Mouse (Mus musculus): ENCODE results near the gene Elf2. TPM values are rescaled to one million over a fixed set of nuclear protein-coding genes. Genes with fewer than 3 reads are reported as not detected.

Gene Elf2
- total and polyA plus RNA-seq, 3 experiments, result 31.2 to 41.2 (median 32.2) TPM

DNA sequence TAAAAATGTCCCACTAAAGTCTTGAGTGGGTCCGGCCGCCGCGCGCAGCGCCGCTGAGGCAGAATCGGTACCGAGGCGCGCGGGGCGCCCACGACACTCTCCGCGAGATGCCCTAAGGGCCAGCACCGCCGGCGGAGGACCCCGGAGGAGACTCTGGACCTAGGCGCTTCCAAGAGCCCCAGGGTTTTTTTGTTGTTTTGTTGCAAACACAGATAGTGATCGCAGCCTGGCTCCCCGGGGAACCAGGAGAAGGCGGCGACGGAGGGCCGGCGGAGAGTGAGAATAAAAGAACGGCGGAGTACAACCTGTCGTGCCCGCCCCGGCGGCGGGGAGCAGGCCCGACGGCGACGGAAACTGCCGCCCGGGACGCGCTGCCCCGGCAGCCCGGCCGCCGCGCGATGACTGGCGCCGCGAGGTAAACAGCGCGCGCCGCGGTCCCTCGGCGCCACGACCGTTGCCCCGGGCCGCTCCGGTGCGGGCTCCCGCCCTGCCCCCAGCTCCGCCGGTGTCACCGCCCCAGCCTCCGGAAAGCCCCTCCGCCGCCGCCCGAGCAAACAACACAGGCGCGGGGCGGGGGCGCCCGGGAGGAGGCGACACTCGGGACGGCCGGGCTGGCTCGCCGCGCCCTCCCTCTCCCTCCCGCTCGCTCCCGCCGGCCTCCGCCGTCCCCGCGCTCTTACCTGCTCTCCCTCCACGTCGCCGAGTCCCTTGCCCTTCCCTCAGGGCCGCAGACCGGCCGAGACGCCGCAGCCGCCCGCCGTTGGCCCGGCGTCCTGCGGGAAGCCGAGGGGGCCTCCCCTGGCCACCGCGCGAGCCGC, 520 bp downstream of the Elf2 start:
- Histone ChIP-seq H3K9me3 (replicated peaks; ENCODE audit: low read length) (peaks cover 15% of the 10 kb centered on the region), H3K36me3 (replicated peaks in 1 of 2; ENCODE audit: control insufficient read depth in 1 of 2, insufficient read depth in 1 of 2, low read length in 1 of 2) (no peaks in the 10 kb centered on the region), H3K27me3 (replicated peaks) (peaks cover 28% of the 10 kb centered on the region), H3K79me2 (replicated peaks; ENCODE audit: control insufficient read depth, extremely low read depth, insufficient read depth, poor library complexity, severe bottlenecking) (peaks cover 25% of the 10 kb centered on the region), H3K9ac (ENCODE audit: insufficient read depth, low read depth) (peak overlapping the region; percentile 82), H3K4me1 (ENCODE audit: control insufficient read depth in 1 of 2, insufficient read depth in 2 of 2) (peaks cover 0 to 22% of the 10 kb centered on the region in 2 experiments; a peak in 2 of 4 replicates), H3K4me2 (ENCODE audit: insufficient read depth, low read depth, poor library complexity, severe bottlenecking) (peak overlapping the region; percentile 85; the same call in 1 of the 2 replicates), H3K27ac (ENCODE audit: insufficient read depth, low read depth) (peak overlapping the region; percentile 79), H3K4me3 (replicated peaks in 1 of 3; ENCODE audit: low read depth in 2 of 3, low read length in 2 of 3, poor library complexity in 1 of 3) (peak overlapping the region; percentile 76 to 97 (median 78))
- DNase-seq (ENCODE audit: extremely low read depth), result no peak
- TF ChIP-seq SMC3 (IDR thresholded peaks at IDR 0.05; ENCODE audit: low read depth, low read length), result no peak
- no peak for TF ChIP-seq PAX5 (IDR thresholded peaks at IDR 0.05; ENCODE audit: low read length)
- no peak for TF ChIP-seq RCOR1 (conservative IDR thresholded peaks at IDR 0.05; ENCODE audit: low read depth, low read length)
- in situ Hi-C loops (cut with MboI; ENCODE audit: low pct_ligation_motif_present, low pct_unique_long_range_greater_than_20kb, low sequenced_read_pairs) (no loop called here), dilution Hi-C loops (cut with MboI; ENCODE audit: extremely low pct_ligation_motif_present, extremely low pct_unique_long_range_greater_than_20kb, low sequenced_read_pairs) (no loop called here)

DNA sequence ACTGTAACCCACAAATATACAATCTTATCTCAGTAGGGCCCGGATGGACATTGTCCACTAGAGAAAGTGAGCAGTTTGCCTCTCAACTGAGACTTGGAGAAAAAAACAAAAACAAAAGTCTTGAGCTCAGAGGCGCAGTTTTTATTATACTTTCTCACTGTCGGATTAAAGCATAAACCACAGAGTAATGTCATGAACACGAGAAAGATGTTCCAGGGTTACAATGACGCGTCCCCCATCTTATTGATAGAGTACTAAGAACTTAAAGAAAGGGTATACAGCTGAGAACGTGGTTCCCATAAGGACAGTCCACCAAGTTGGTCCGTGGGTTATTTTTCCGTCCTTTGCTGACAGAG, 1.1 kb downstream of the Elf2 start:
- no peaks in the 10 kb centered on the region for H3K36me3 ChIP-seq (replicated peaks in 1 of 2; ENCODE audit: control insufficient read depth in 1 of 2, insufficient read depth in 1 of 2, low read length in 1 of 2)
- no peak for DNase-seq (ENCODE audit: extremely low read depth)
- H3K9ac ChIP-seq (ENCODE audit: insufficient read depth, low read depth), result peak overlapping the region; percentile 82
- peaks cover 29% of the 10 kb centered on the region for H3K79me2 ChIP-seq (replicated peaks; ENCODE audit: control insufficient read depth, extremely low read depth, insufficient read depth, poor library complexity, severe bottlenecking)
- TF ChIP-seq ZC3H11A (IDR thresholded peaks at IDR 0.05; ENCODE audit: low read depth, low read length) (no peak), CHD1 (IDR thresholded peaks at IDR 0.05; ENCODE audit: low read depth, low read length) (0 out of 2 replicates have a peak, but pooled peaks have one; percentile 31)
- peak overlapping the region; percentile 76 to 97 (median 78) for H3K4me3 ChIP-seq (replicated peaks in 1 of 3; ENCODE audit: low read depth in 2 of 3, low read length in 2 of 3, poor library complexity in 1 of 3)
- H3K27ac ChIP-seq (ENCODE audit: insufficient read depth, low read depth), result no peak overlapping the region; the same call in 1 of the 2 replicates
- peaks cover 28% of the 10 kb centered on the region for H3K27me3 ChIP-seq (replicated peaks)
- peaks cover 15% of the 10 kb centered on the region for H3K9me3 ChIP-seq (replicated peaks; ENCODE audit: low read length)
- in situ Hi-C loops (cut with MboI; ENCODE audit: low pct_ligation_motif_present, low pct_unique_long_range_greater_than_20kb, low sequenced_read_pairs) (no loop called here), dilution Hi-C loops (cut with MboI; ENCODE audit: extremely low pct_ligation_motif_present, extremely low pct_unique_long_range_greater_than_20kb, low sequenced_read_pairs) (no loop called here)
- peak overlapping the region; percentile 85 for H3K4me2 ChIP-seq (ENCODE audit: insufficient read depth, low read depth, poor library complexity, severe bottlenecking)
- peaks cover 0 to 22% of the 10 kb centered on the region in 2 experiments; a peak in 2 of 4 replicates for H3K4me1 ChIP-seq (ENCODE audit: control insufficient read depth in 1 of 2, insufficient read depth in 2 of 2)

DNA sequence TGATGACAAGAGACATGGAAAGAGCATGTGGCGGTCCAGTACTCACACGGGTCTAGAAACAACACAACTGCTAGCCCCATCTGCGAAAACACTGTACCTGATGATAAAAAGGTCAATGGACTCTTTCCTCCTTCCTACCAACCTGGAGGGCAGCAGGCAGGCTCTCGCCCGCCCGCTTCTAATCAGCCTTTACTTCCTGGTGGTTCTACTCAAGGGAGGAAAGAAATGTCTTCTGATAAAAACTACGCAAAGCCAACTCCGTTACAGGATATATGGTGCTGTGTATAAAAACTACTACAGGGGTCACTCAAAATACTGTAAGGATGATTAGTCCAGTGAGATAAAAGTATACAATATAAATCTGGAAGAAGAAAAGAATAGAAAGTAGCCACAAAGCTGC, 5.1 kb downstream of the Elf2 start:
- Histone ChIP-seq H3K4me3 (replicated peaks in 1 of 3; ENCODE audit: low read depth in 2 of 3, low read length in 2 of 3, poor library complexity in 1 of 3) (no peak overlapping the region), H3K79me2 (replicated peaks; ENCODE audit: control insufficient read depth, extremely low read depth, insufficient read depth, poor library complexity, severe bottlenecking) (peaks cover 43% of the 10 kb centered on the region), H3K9ac (ENCODE audit: insufficient read depth, low read depth) (no peak overlapping the region), H3K4me2 (ENCODE audit: insufficient read depth, low read depth, poor library complexity, severe bottlenecking) (no peak overlapping the region), H3K9me3 (replicated peaks; ENCODE audit: low read length) (no peaks in the 10 kb centered on the region), H3K27ac (ENCODE audit: insufficient read depth, low read depth) (no peak overlapping the region), H3K27me3 (replicated peaks) (peaks cover 3% of the 10 kb centered on the region), H3K4me1 (ENCODE audit: control insufficient read depth in 1 of 2, insufficient read depth in 2 of 2) (peaks cover 0 to 18% of the 10 kb centered on the region in 2 experiments; a peak in 2 of 4 replicates), H3K36me3 (replicated peaks in 1 of 2; ENCODE audit: control insufficient read depth in 1 of 2, insufficient read depth in 1 of 2, low read length in 1 of 2) (no peaks in the 10 kb centered on the region)
- no peak for DNase-seq (ENCODE audit: extremely low read depth)
- TF ChIP-seq PAX5 (IDR thresholded peaks at IDR 0.05; ENCODE audit: low read length), result no peak
- no peak for TF ChIP-seq ELF1 (IDR thresholded peaks at IDR 0.05; ENCODE audit: low read depth, low read length)
- TF ChIP-seq TBP (conservative IDR thresholded peaks at IDR 0.05; ENCODE audit: low read depth, low read length), result no peak
- no peak for TF ChIP-seq UBTF (IDR thresholded peaks at IDR 0.05; ENCODE audit: low read depth, low read length)
- TF ChIP-seq ZNF384 (IDR thresholded peaks at IDR 0.05; ENCODE audit: low read depth, low read length), result no peak
- no peak for TF ChIP-seq CHD2 (IDR thresholded peaks at IDR 0.05; ENCODE audit: low read length)
- no peak for TF ChIP-seq SMC3 (IDR thresholded peaks at IDR 0.05; ENCODE audit: low read depth, low read length)
- TF ChIP-seq SIN3A (IDR thresholded peaks at IDR 0.05; ENCODE audit: low read length), result no peak
- no peak for TF ChIP-seq ZKSCAN1 (IDR thresholded peaks at IDR 0.05; ENCODE audit: borderline replicate concordance, low read depth, low read length)
- no peak for TF ChIP-seq CHD1 (IDR thresholded peaks at IDR 0.05; ENCODE audit: low read depth, low read length)
- no peak for TF ChIP-seq RCOR1 (conservative IDR thresholded peaks at IDR 0.05; ENCODE audit: low read depth, low read length)
- TF ChIP-seq USF2 (conservative IDR thresholded peaks at IDR 0.05; ENCODE audit: low read depth, low read length), result no peak
- TF ChIP-seq GABPA (IDR thresholded peaks at IDR 0.05; ENCODE audit: insufficient replicate concordance, low read depth, low read length), result no peak
- no peak for TF ChIP-seq CTCF (conservative IDR thresholded peaks at IDR 0.05 in 1 of 2, IDR thresholded peaks at IDR 0.05 in 1 of 2; ENCODE audit: low read depth in 2 of 2, low read length in 2 of 2)
- TF ChIP-seq MEF2A (IDR thresholded peaks at IDR 0.05; ENCODE audit: borderline replicate concordance, low read depth, low read length), result no peak
- TF ChIP-seq RAD21 (IDR thresholded peaks at IDR 0.05; ENCODE audit: low read depth, low read length), result no peak
- dilution Hi-C loops (cut with MboI; ENCODE audit: extremely low pct_ligation_motif_present, extremely low pct_unique_long_range_greater_than_20kb, low sequenced_read_pairs) (no loop called here), in situ Hi-C loops (cut with MboI; ENCODE audit: low pct_ligation_motif_present, low pct_unique_long_range_greater_than_20kb, low sequenced_read_pairs) (no loop called here)
